Mouse (Mus musculus) embryonic facial prominence, embryonic 14.5 days (tissue): ENCODE results near the gene Trpm5. TPM values are rescaled to one million over a fixed set of nuclear protein-coding genes. Genes with fewer than 3 reads are reported as not detected.

Experiments
- ATAC-seq: fragments of 200-750 bp; cut with Nextera tagmentation; 2 replicates; pipeline ENCODE4 v1.8.0; 2017; ENCODE audit warnings: low read depth, moderate number of reproducible peaks, moderate TSS enrichment
- DNase-seq: peaks from one replicate; pipeline ENCODE4 v3.0.0-alpha.2; 2015; ENCODE audit warnings: low spot score
- H3K27ac ChIP-seq: fragments of 300-500 bp; sonication (generic); replicated peaks from 2 replicates; pipeline ENCODE4 v1.5.1; 2014; ENCODE audit warnings: low read depth, mild to moderate bottlenecking, low read length, moderate library complexity
- H3K27me3 ChIP-seq: fragments of 300-500 bp; sonication (generic); replicated peaks from 2 replicates; pipeline ENCODE4 v1.6.1; 2014; ENCODE audit warnings: low read length; ENCODE audit not compliant: control insufficient read depth, insufficient read depth
- H3K36me3 ChIP-seq: fragments of 300-500 bp; sonication (generic); 2 replicates; pipeline ENCODE4 v1.6.1; 2014; ENCODE audit warnings: low read length, mixed read lengths; ENCODE audit not compliant: control insufficient read depth, insufficient read depth
- H3K4me1 ChIP-seq: fragments of 300-500 bp; sonication (generic); 2 replicates; pipeline ENCODE4 v1.6.1; 2014; ENCODE audit warnings: antibody characterized with exemption, low read length; ENCODE audit not compliant: control insufficient read depth, insufficient read depth
- H3K4me2 ChIP-seq: fragments of 300-500 bp; sonication (generic); 2 replicates; pipeline ENCODE4 v1.6.1; 2014; ENCODE audit warnings: low read depth, mild to moderate bottlenecking, low read length, moderate library complexity, mixed read lengths
- H3K4me3 ChIP-seq: fragments of 300-500 bp; sonication (generic); 2 replicates; pipeline ENCODE4 v1.5.1; 2014; ENCODE audit warnings: low read depth, mild to moderate bottlenecking, low read length
- H3K9ac ChIP-seq: fragments of 300-500 bp; sonication (generic); 2 replicates; pipeline ENCODE4 v1.6.1; 2014; ENCODE audit warnings: low read depth, mild to moderate bottlenecking, low read length, moderate library complexity, mixed read lengths
- H3K9me3 ChIP-seq: fragments of 300-500 bp; sonication (generic); 2 replicates; pipeline ENCODE4 v1.6.1; 2016; ENCODE audit warnings: low read length; ENCODE audit not compliant: control insufficient read depth
- WGBS: fragments of 180-500 bp; shearing (Covaris S2); extraction: QIAGEN DNeasy Blood & Tissue Kit; methylation state at CpG from one replicate; pipeline ENCODE4 v1.1.7; 2014; 5-methylcytosine and 5-hydroxymethylcytosine counted together
- polyA plus RNA-seq: library from polyadenylated mRNA; unstranded; fragments of >200 nt; fragmentation: Nextera tagmentation; extraction: Ambion mirVana; gene quantifications from 2 replicates; pipeline ENCODE4 v1.2.1, GENCODE M21; 2014

Trpm5 gene
- polyA plus RNA-seq, 1 experiment from 2014 or later, result 14.7 TPM

GRCm38 (mm10) chr7:143123876-143124669 lies 29.6 kb upstream of the Trpm5 start:
- ATAC-seq (peak; percentile 92), DNase-seq (peak; percentile 91)
- Histone ChIP-seq H3K9ac (no peak overlapping the region), H3K4me3 (no peak overlapping the region), H3K4me2 (no peak overlapping the region), H3K4me1 (peaks cover 23% of the 10 kb centered on the region), H3K9me3 (no peaks in the 10 kb centered on the region), H3K27ac (peak overlapping the region; percentile 35; the same call in 1 of the 2 replicates), H3K27me3 (no peaks in the 10 kb centered on the region), H3K36me3 (no peaks in the 10 kb centered on the region)
- 5% methylated on average over 6 of the region's 6 CpGs for WGBS

- no peaks in the 10 kb centered on the region for H3K36me3 ChIP-seq
- H3K4me3 ChIP-seq, result no peak overlapping the region
- no peaks in the 10 kb centered on the region for H3K9me3 ChIP-seq
- peaks cover 23% of the 10 kb centered on the region for H3K4me1 ChIP-seq
- no peak overlapping the region for H3K9ac ChIP-seq
- H3K27ac ChIP-seq, result no peak overlapping the region
- DNase-seq (no peak), ATAC-seq (no peak)
- no peak overlapping the region for H3K4me2 ChIP-seq
- 74% methylated on average over 3 of the region's 5 CpGs for WGBS
- no peaks in the 10 kb centered on the region for H3K27me3 ChIP-seq
These were observed 27.7 kb upstream of the Trpm5 start for GRCm38 (mm10) chr7:143122191-143122590.

GRCm38 (mm10) chr7:143119826-143120225 lies 25.4 kb upstream of the Trpm5 start:
- Histone ChIP-seq H3K36me3 (no peaks in the 10 kb centered on the region), H3K4me1 (peaks cover 22% of the 10 kb centered on the region), H3K4me2 (no peak overlapping the region), H3K9ac (no peak overlapping the region), H3K27ac (peak overlapping the region; percentile 28; the same call in 1 of the 2 replicates), H3K9me3 (peaks cover 4% of the 10 kb centered on the region), H3K27me3 (no peaks in the 10 kb centered on the region), H3K4me3 (no peak overlapping the region)
- 73% methylated on average over 3 of the region's 3 CpGs for WGBS
- DNase-seq (no peak), ATAC-seq (no peak)

GRCm38 (mm10) chr7:143119407-143119806 lies 25.0 kb upstream of the Trpm5 start:
- Histone ChIP-seq H3K27me3 (no peaks in the 10 kb centered on the region), H3K4me2 (no peak overlapping the region), H3K9ac (no peak overlapping the region), H3K27ac (peak overlapping the region; percentile 28; the same call in 1 of the 2 replicates), H3K36me3 (no peaks in the 10 kb centered on the region), H3K9me3 (peaks cover 6% of the 10 kb centered on the region), H3K4me1 (peaks cover 18% of the 10 kb centered on the region), H3K4me3 (no peak overlapping the region)
- WGBS, result 53% methylated on average over 1 of the region's 1 CpGs
- DNase-seq, result peak; percentile 38
- no peak; the same call in 1 of the 2 replicates for ATAC-seq

GRCm38 (mm10) chr7:143116521-143116920 lies 22.1 kb upstream of the Trpm5 start:
- no peaks in the 10 kb centered on the region for H3K36me3 ChIP-seq
- H3K4me1 ChIP-seq, result peaks cover 12% of the 10 kb centered on the region
- no peaks in the 10 kb centered on the region for H3K27me3 ChIP-seq
- no peak overlapping the region for H3K27ac ChIP-seq
- DNase-seq (no peak), ATAC-seq (no peak)
- no peak overlapping the region for H3K9ac ChIP-seq
- H3K9me3 ChIP-seq, result peaks cover 6% of the 10 kb centered on the region
- no peak overlapping the region for H3K4me3 ChIP-seq
- WGBS, result 86% methylated on average over 5 of the region's 5 CpGs
- H3K4me2 ChIP-seq, result no peak overlapping the region

GRCm38 (mm10) chr7:143114773-143115172 lies 20.3 kb upstream of the Trpm5 start:
- DNase-seq (no peak), ATAC-seq (no peak)
- Histone ChIP-seq H3K27ac (no peak overlapping the region), H3K4me2 (no peak overlapping the region), H3K4me3 (no peak overlapping the region), H3K4me1 (peaks cover 6% of the 10 kb centered on the region), H3K9me3 (peaks cover 6% of the 10 kb centered on the region), H3K27me3 (no peaks in the 10 kb centered on the region), H3K36me3 (no peaks in the 10 kb centered on the region), H3K9ac (no peak overlapping the region)

- ATAC-seq, result no peak
- Histone ChIP-seq H3K36me3 (no peaks in the 10 kb centered on the region), H3K27me3 (peaks cover 22% of the 10 kb centered on the region), H3K4me2 (no peak overlapping the region), H3K9ac (no peak overlapping the region), H3K9me3 (peaks cover 6% of the 10 kb centered on the region), H3K27ac (no peak overlapping the region), H3K4me1 (no peaks in the 10 kb centered on the region), H3K4me3 (no peak overlapping the region)
- DNase-seq, result no peak
- 17% methylated on average over 1 of the region's 1 CpGs for WGBS
These were observed 18.0 kb upstream of the Trpm5 start for GRCm38 (mm10) chr7:143112395-143112794.

- H3K4me1 ChIP-seq, result peaks cover 5% of the 10 kb centered on the region; the same call in 1 of the 2 replicates
- no peak overlapping the region for H3K4me2 ChIP-seq
- H3K27me3 ChIP-seq, result peaks cover 29% of the 10 kb centered on the region
- no peak overlapping the region for H3K4me3 ChIP-seq
- no peaks in the 10 kb centered on the region for H3K36me3 ChIP-seq
- 50% methylated on average over 4 of the region's 4 CpGs for WGBS
- DNase-seq, result no peak
- H3K27ac ChIP-seq, result no peak overlapping the region
- no peak for ATAC-seq
- H3K9me3 ChIP-seq, result peaks cover 6% of the 10 kb centered on the region
- H3K9ac ChIP-seq, result no peak overlapping the region
These were observed 17.3 kb upstream of the Trpm5 start for GRCm38 (mm10) chr7:143111719-143112118.

GRCm38 (mm10) chr7:143110803-143111202 lies 16.4 kb upstream of the Trpm5 start:
- H3K9ac ChIP-seq, result no peak overlapping the region
- no peak overlapping the region for H3K4me2 ChIP-seq
- no peak overlapping the region for H3K27ac ChIP-seq
- H3K27me3 ChIP-seq, result peaks cover 38% of the 10 kb centered on the region
- H3K4me3 ChIP-seq, result no peak overlapping the region
- 77% methylated on average over 1 of the region's 1 CpGs for WGBS
- ATAC-seq (no peak), DNase-seq (no peak)
- no peaks in the 10 kb centered on the region for H3K36me3 ChIP-seq
- H3K9me3 ChIP-seq, result peaks cover 6% of the 10 kb centered on the region
- H3K4me1 ChIP-seq, result peaks cover 5% of the 10 kb centered on the region; the same call in 1 of the 2 replicates
